Comparison of ENCODE assay signal across 26 mouse cellular contexts in the genomic region with DNA sequence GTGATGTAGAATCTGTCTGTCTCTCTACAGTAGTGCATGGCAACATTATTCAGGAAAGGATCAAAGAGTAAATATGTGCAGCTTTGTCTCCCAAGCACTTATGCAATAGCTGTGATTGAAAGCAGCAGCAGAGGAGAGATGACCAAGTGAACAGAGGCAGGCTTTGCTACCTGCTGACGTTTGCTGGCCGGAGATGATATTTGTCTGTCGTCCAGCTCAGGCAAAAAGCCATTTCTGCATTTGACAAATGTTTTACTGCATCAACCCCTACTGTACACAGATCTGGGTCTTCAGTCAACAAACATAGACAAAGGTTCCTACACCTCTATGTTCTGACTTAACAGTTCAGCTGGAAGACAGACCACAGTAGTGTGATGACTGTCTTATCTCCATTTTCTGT.
DNase-seq lines count a peak whose midpoint lies in the region; ATAC-seq and TF ChIP-seq lines count a peak whose summit lies in the region.
"Had no signal": no experiment of that assay in that cellular context is flagged by ENCODE, and none has a peak within 500 bp of the region (broad histone marks: within the 10 kb centered on the region; RNA-seq: fewer than 3 reads in every experiment).

No protein-coding gene starts in this region.

- TF ChIP-seq CTCF in cerebellum, adult 2 months (IDR thresholded peaks at IDR 0.05; ENCODE audit: borderline replicate concordance, insufficient read depth, low read depth, low read length) = no peak

- no peak for ATAC-seq in cerebellum, adult (ENCODE audit: insufficient number of reproducible peaks, low FRiP score, low TSS enrichment)
- ATAC-seq: forebrain, embryonic 15.5 days; intestine, postnatal 0 days; Patski had no signal

- peaks cover 34% of the 10 kb centered on the region for H3K4me1 ChIP-seq in cerebellum, adult 2 months (ENCODE audit: control insufficient read depth, insufficient read depth, low read length)
- H3K4me1 ChIP-seq: embryonic facial prominence, embryonic 13.5 days; forebrain, embryonic 15.5 days; heart, embryonic 10.5 days; heart, embryonic 13.5 days; hindbrain, embryonic 15.5 days had no signal

- WGBS in cerebellum, adult 2 months = 7% methylated on average over 3 of the region's 3 CpGs

- DNase-seq in cerebellum, adult 11-12 months = peak; percentile 62
- DNase-seq in cerebellum, adult 2 months = peak; percentile 52 to 74
- DNase-seq in cerebellum, adult 9-11 months = peak; percentile 71
- peak; percentile 38 to 45 for DNase-seq in cerebellum, postnatal 36 days
- DNase-seq in gastrocnemius, adult 18-20 months (ENCODE audit: low spot score) = no peak
- no peak for DNase-seq in spleen, postnatal 14 days (ENCODE audit: low spot score in 2 of 2)
- DNase-seq: adrenal gland, postnatal 10 days; adrenal gland, postnatal 36 days; B cell, adult 2 months; embryo, embryonic 11 days; gastrocnemius, postnatal 10 days; gastrocnemius, postnatal 36 days; heart, adult 2 months; kidney, adult 2 months had no signal

- H3K27ac ChIP-seq in cerebellum, adult 2 months (ENCODE audit: insufficient read depth, low read length) = peak overlapping the region; percentile 4; the same call in 1 of the 2 replicates
- H3K27ac ChIP-seq: embryonic facial prominence, embryonic 10.5 days; embryonic facial prominence, embryonic 13.5 days; forebrain, embryonic 12.5 days; forebrain, embryonic 15.5 days; heart, adult 2 months; heart, embryonic 10.5 days; heart, embryonic 13.5 days; hindbrain, embryonic 12.5 days; hindbrain, embryonic 15.5 days had no signal

- TF ChIP-seq POLR2A in cerebellum, adult 2 months (IDR thresholded peaks at IDR 0.05; ENCODE audit: borderline replicate concordance, insufficient read depth, low read length) = no peak

- H3K4me3 ChIP-seq in cerebellum, adult 2 months (replicated peaks; ENCODE audit: insufficient read depth, low read depth, low read length) = no peak overlapping the region
- H3K4me3 ChIP-seq: embryonic facial prominence, embryonic 10.5 days; embryonic facial prominence, embryonic 13.5 days; erythroblast, embryonic 14.5 days; forebrain, embryonic 12.5 days; forebrain, embryonic 15.5 days; heart, adult 2 months; heart, embryonic 10.5 days; heart, embryonic 13.5 days; hindbrain, embryonic 12.5 days; hindbrain, embryonic 15.5 days had no signal

- H3K27me3 ChIP-seq in cerebellum, adult 2 months (ENCODE audit: control insufficient read depth, insufficient read depth, low read length) = no peaks in the 10 kb centered on the region
- H3K27me3 ChIP-seq: embryonic facial prominence, embryonic 13.5 days; forebrain, embryonic 12.5 days; forebrain, embryonic 15.5 days; heart, embryonic 13.5 days; hindbrain, embryonic 12.5 days; hindbrain, embryonic 15.5 days; Patski had no signal

Comparison
In these comparisons a context has a peak if more than half of its experiments do, and no peak if none do; other contexts are left out.
1. DNase-seq: peak in cerebellum, adult 11-12 months (single experiment), cerebellum, adult 2 months (2 of 2), cerebellum, adult 9-11 months (single experiment) and cerebellum, postnatal 36 days (2 of 2); none in gastrocnemius, adult 18-20 months (single experiment) and spleen, postnatal 14 days (0 of 2).